8 mouse cellular contexts compared by ENCODE assay signal in genomic region chr2:154646634-154647033, GRCm38 (mm10). TPM values are rescaled to one million over a fixed set of nuclear protein-coding genes. Genes with fewer than 3 reads are reported as not detected.
DNase-seq lines count a peak whose midpoint lies in the region; ATAC-seq and TF ChIP-seq lines count a peak whose summit lies in the region.
"Had no signal": no experiment of that assay in that cellular context is flagged by ENCODE, and none has a peak within 500 bp of the region (broad histone marks: within the 10 kb centered on the region; RNA-seq: fewer than 3 reads in every experiment).

No protein-coding gene starts in this region.

- WGBS in heart, embryonic 12.5 days = 76% methylated on average over 5 of the region's 5 CpGs
- 85% methylated on average over 5 of the region's 5 CpGs for WGBS in thymus, adult 2 months
- 87% methylated on average over 5 of the region's 5 CpGs for WGBS in hindbrain, embryonic 14.5 days

- TF ChIP-seq POLR2A in thymus, adult 2 months (IDR thresholded peaks at IDR 0.05; ENCODE audit: control insufficient read depth, extremely low read depth, insufficient read depth, low read length, poor library complexity) = no peak
- no peak for TF ChIP-seq POLR2A in cortical plate, adult 2 months (IDR thresholded peaks at IDR 0.05; ENCODE audit: extremely low read depth, insufficient read depth, low read length)

- H3K36me3 ChIP-seq in heart, embryonic 12.5 days = peaks cover 33% of the 10 kb centered on the region
- no peaks in the 10 kb centered on the region for H3K36me3 ChIP-seq in thymus, adult 2 months (ENCODE audit: control insufficient read depth, insufficient read depth, low read length)
- peaks cover 37% of the 10 kb centered on the region for H3K36me3 ChIP-seq in hindbrain, embryonic 14.5 days (replicated peaks; ENCODE audit: control insufficient read depth, insufficient read depth)

- no peak for ATAC-seq in heart, embryonic 12.5 days (ENCODE audit: insufficient number of reproducible peaks, low FRiP score)
- no peak for ATAC-seq in hindbrain, embryonic 14.5 days (ENCODE audit: low FRiP score)

- DNase-seq in heart, postnatal 4 days = peak; percentile 44
- peak; percentile 61 for DNase-seq in thymus, postnatal 4 days
- DNase-seq in thymus, adult 2 months = no peak
- DNase-seq in naive thymus-derived CD4-positive, alpha-beta T cell, adult 2 months (ENCODE audit: low read depth) = peak; percentile 34
- no peak for DNase-seq in hindbrain, embryonic 14.5 days (ENCODE audit: low spot score)

- no peak overlapping the region for H3K4me2 ChIP-seq in heart, embryonic 12.5 days
- no peak overlapping the region for H3K4me2 ChIP-seq in hindbrain, embryonic 14.5 days (replicated peaks)

- no peak for TF ChIP-seq CTCF in thymus, adult 2 months (IDR thresholded peaks at IDR 0.05; ENCODE audit: borderline replicate concordance, control insufficient read depth, extremely low read depth, insufficient read depth, low read length, poor library complexity)
- TF ChIP-seq CTCF in cortical plate, adult 2 months (IDR thresholded peaks at IDR 0.05; ENCODE audit: extremely low read depth, insufficient read depth, low read length) = peak; percentile 49

- H3K4me3 ChIP-seq in heart, embryonic 12.5 days = no peak overlapping the region
- no peak overlapping the region for H3K4me3 ChIP-seq in thymus, adult 2 months (ENCODE audit: control insufficient read depth, insufficient read depth, low read length)
- no peak overlapping the region for H3K4me3 ChIP-seq in cortical plate, adult 2 months (ENCODE audit: insufficient read depth, low read length)
- no peak overlapping the region for H3K4me3 ChIP-seq in hindbrain, embryonic 14.5 days (replicated peaks; ENCODE audit: low read length)

- H3K4me1 ChIP-seq in heart, embryonic 12.5 days (replicated peaks) = peaks cover 6% of the 10 kb centered on the region
- 0 out of 2 replicates have a peak, but pooled peaks cover 2% of the 10 kb centered on the region for H3K4me1 ChIP-seq in thymus, adult 2 months (replicated peaks; ENCODE audit: control insufficient read depth, insufficient read depth, low read length)
- H3K4me1 ChIP-seq in cortical plate, adult 2 months (ENCODE audit: control insufficient read depth, insufficient read depth, low read length) = no peaks in the 10 kb centered on the region
- no peaks in the 10 kb centered on the region for H3K4me1 ChIP-seq in hindbrain, embryonic 14.5 days (replicated peaks; ENCODE audit: control insufficient read depth, insufficient read depth, low read length)

- no peaks in the 10 kb centered on the region for H3K27me3 ChIP-seq in heart, embryonic 12.5 days (replicated peaks)
- H3K27me3 ChIP-seq in thymus, adult 2 months (ENCODE audit: control insufficient read depth, insufficient read depth, low read length) = no peaks in the 10 kb centered on the region
- no peaks in the 10 kb centered on the region for H3K27me3 ChIP-seq in hindbrain, embryonic 14.5 days (ENCODE audit: control insufficient read depth, insufficient read depth, low read length)

- H3K27ac ChIP-seq in heart, embryonic 12.5 days (ENCODE audit: poor library complexity, severe bottlenecking) = no peak overlapping the region
- H3K27ac ChIP-seq in thymus, adult 2 months (ENCODE audit: control insufficient read depth, insufficient read depth, low read length) = no peak overlapping the region
- no peak overlapping the region for H3K27ac ChIP-seq in cortical plate, adult 2 months (ENCODE audit: insufficient read depth, low read length)
- H3K27ac ChIP-seq in hindbrain, embryonic 14.5 days = no peak overlapping the region

- no peak overlapping the region for H3K9ac ChIP-seq in heart, embryonic 12.5 days
- H3K9ac ChIP-seq in hindbrain, embryonic 14.5 days = no peak overlapping the region

- H3K9me3 ChIP-seq in heart, embryonic 12.5 days (replicated peaks) = no peaks in the 10 kb centered on the region
- no peaks in the 10 kb centered on the region for H3K9me3 ChIP-seq in hindbrain, embryonic 14.5 days (ENCODE audit: control insufficient read depth, low read length)

RNA-seq across cellular contexts. Expression of gene Chmp4b, which starts 4.9 kb away (rescaled TPM):
- total RNA-seq in heart, postnatal 4 days (2021) = 100 to 1,000 TPM; 133 to 134 TPM
- 23.3 and 24.4 TPM in 2 replicates for polyA plus RNA-seq in heart, embryonic 12.5 days (2016; fragmentation: Nextera tagmentation; extraction: Ambion mirVana)
- polyA plus RNA-seq in thymus, adult 2 months (2012; rRNA removed) = 81.3 and 83.8 TPM in 2 replicates
- 297 and 298 TPM in 2 replicates for polyA plus RNA-seq in cortical plate, adult 2 months (2012; rRNA removed)
- polyA plus RNA-seq in hindbrain, embryonic 14.5 days (2014; fragmentation: Nextera tagmentation; extraction: Ambion mirVana) = 23.2 and 23.4 TPM in 2 replicates

RNA-seq across cellular contexts. Expression of gene 4930519P11Rik, which starts 33.4 kb away (rescaled TPM):
- not detected for total RNA-seq in heart, postnatal 4 days (2021)
- 0.64 TPM in 1 of 2 replicates, not detected in the other for polyA plus RNA-seq in heart, embryonic 12.5 days (2016; fragmentation: Nextera tagmentation; extraction: Ambion mirVana)
- polyA plus RNA-seq in thymus, adult 2 months (2012; rRNA removed) = 1.5 and 1.7 TPM in 2 replicates
- 0.26 TPM in 1 of 2 replicates, not detected in the other for polyA plus RNA-seq in cortical plate, adult 2 months (2012; rRNA removed)
- polyA plus RNA-seq in hindbrain, embryonic 14.5 days (2014; fragmentation: Nextera tagmentation; extraction: Ambion mirVana) = 0.47 and 0.59 TPM in 2 replicates
- polyA plus RNA-seq: intestine, embryonic 14.5 days had no signal

RNA-seq across cellular contexts. Expression of gene Zfp341, which starts 33.5 kb away (rescaled TPM):
- total RNA-seq in heart, postnatal 4 days (2021) = 1 to 10 TPM; 2.4 TPM
- polyA plus RNA-seq in heart, embryonic 12.5 days (2016; fragmentation: Nextera tagmentation; extraction: Ambion mirVana) = 0.78 and 0.82 TPM in 2 replicates
- polyA plus RNA-seq in thymus, adult 2 months (2012; rRNA removed) = 10.6 and 10.8 TPM in 2 replicates
- polyA plus RNA-seq in cortical plate, adult 2 months (2012; rRNA removed) = 11.4 and 11.7 TPM in 2 replicates
- 2.0 and 2.4 TPM in 2 replicates for polyA plus RNA-seq in hindbrain, embryonic 14.5 days (2014; fragmentation: Nextera tagmentation; extraction: Ambion mirVana)

RNA-seq across cellular contexts. Expression of gene Pxmp4, which starts 43.1 kb away (rescaled TPM):
- total RNA-seq in heart, postnatal 4 days (2021) = 10 to 100 TPM; 14.5 to 20.4 TPM
- 18.9 and 20.5 TPM in 2 replicates for polyA plus RNA-seq in heart, embryonic 12.5 days (2016; fragmentation: Nextera tagmentation; extraction: Ambion mirVana)
- 70.7 and 71.7 TPM in 2 replicates for polyA plus RNA-seq in thymus, adult 2 months (2012; rRNA removed)
- 20.9 and 21.5 TPM in 2 replicates for polyA plus RNA-seq in cortical plate, adult 2 months (2012; rRNA removed)
- polyA plus RNA-seq in hindbrain, embryonic 14.5 days (2014; fragmentation: Nextera tagmentation; extraction: Ambion mirVana) = 17.3 and 18.5 TPM in 2 replicates

Comparison
In these comparisons a context has a peak if more than half of its experiments do, and no peak if none do; other contexts are left out.
1. DNase-seq: peak in heart, postnatal 4 days (single experiment), thymus, postnatal 4 days (single experiment) and naive thymus-derived CD4-positive, alpha-beta T cell, adult 2 months (single experiment); none in thymus, adult 2 months (single experiment) and hindbrain, embryonic 14.5 days (single experiment).